In genomic region chr8:123858941-123859647, GRCm38 (mm10) we compare ENCODE assay signal across 8 mouse cellular contexts. TPM values are rescaled to one million over a fixed set of nuclear protein-coding genes. Genes with fewer than 3 reads are reported as not detected.
DNase-seq lines count a peak whose midpoint lies in the region; ATAC-seq and TF ChIP-seq lines count a peak whose summit lies in the region.

No protein-coding gene starts in this region.

- H3K27me3 ChIP-seq in hindbrain, embryonic 10.5 days (ENCODE audit: insufficient read depth, poor library complexity, severe bottlenecking), result peaks cover 36% of the 10 kb centered on the region
- H3K27me3 ChIP-seq in lung, postnatal 0 days (replicated peaks; ENCODE audit: insufficient read depth, low read length), result 0 out of 2 replicates have a peak, but pooled peaks cover 3% of the 10 kb centered on the region

- peaks cover 6% of the 10 kb centered on the region; the same call in 1 of the 2 replicates for H3K36me3 ChIP-seq in hindbrain, embryonic 10.5 days
- H3K36me3 ChIP-seq in lung, postnatal 0 days (ENCODE audit: insufficient read depth, low read length), result no peaks in the 10 kb centered on the region

- no peaks in the 10 kb centered on the region for H3K9me3 ChIP-seq in hindbrain, embryonic 10.5 days
- H3K9me3 ChIP-seq in lung, postnatal 0 days (ENCODE audit: low read length), result no peaks in the 10 kb centered on the region

- H3K9ac ChIP-seq in lung, postnatal 0 days (replicated peaks; ENCODE audit: low read depth), result peak overlapping the region; percentile 51

- peak; percentile 73 for ATAC-seq in frontal cortex, adult (ENCODE audit: low TSS enrichment)
- ATAC-seq in lung, postnatal 0 days, result peak; percentile 99

- no peak for TF ChIP-seq EP300 in lung, postnatal 0 days (IDR thresholded peaks at IDR 0.05)

- peaks cover 25% of the 10 kb centered on the region for H3K4me1 ChIP-seq in hindbrain, embryonic 10.5 days (replicated peaks)
- H3K4me1 ChIP-seq in lung, postnatal 0 days (ENCODE audit: insufficient read depth, low read depth, low read length), result no peaks in the 10 kb centered on the region

- peak overlapping the region; percentile 99 for H3K4me2 ChIP-seq in lung, postnatal 0 days (replicated peaks; ENCODE audit: low read depth, low read length)

- H3K27ac ChIP-seq in hindbrain, embryonic 10.5 days, result peak overlapping the region; percentile 90
- peak overlapping the region; percentile 51; the same call in 1 of the 2 replicates for H3K27ac ChIP-seq in lung, postnatal 0 days (ENCODE audit: low read length)

- DNase-seq in MN1 (ENCODE audit: low spot score), result peak; percentile 96
- DNase-seq in cerebellum, adult 9-10 months, result peak; percentile 95
- DNase-seq in hindbrain, embryonic 10.5 days (ENCODE audit: low spot score), result peak; percentile 92
- DNase-seq in layer of hippocampus, adult 9-11 months, result peak; percentile 93
- peak; percentile 94 for DNase-seq in lung, postnatal 0 days (ENCODE audit: low spot score)
- DNase-seq in ovary, postnatal 14 days (ENCODE audit: low spot score), result peak; percentile 85
- DNase-seq in thymus, postnatal 14 days, result peak; percentile 96

- peak; percentile 59 for TF ChIP-seq CTCF in lung, postnatal 0 days (IDR thresholded peaks at IDR 0.05)

- peak overlapping the region; percentile 98 for H3K4me3 ChIP-seq in hindbrain, embryonic 10.5 days
- peak overlapping the region; percentile 76 for H3K4me3 ChIP-seq in lung, postnatal 0 days (ENCODE audit: low read depth, low read length)

- under 1% methylated on average over 79 of the region's 79 CpGs for WGBS in hindbrain, embryonic 10.5 days
- 4% methylated on average over 63 of the region's 79 CpGs for WGBS in lung, postnatal 0 days

RNA-seq across cellular contexts. Expression of gene Ccsap, which starts 0.9 kb away (rescaled TPM):
- 7.3 and 8.4 TPM in 2 replicates for polyA plus RNA-seq in hindbrain, embryonic 10.5 days (2016; fragmentation: Nextera tagmentation; extraction: Ambion mirVana)
- 1.2 and 1.3 TPM in 2 replicates for polyA plus RNA-seq in lung, postnatal 0 days (2015; fragmentation: Nextera tagmentation; extraction: Ambion mirVana)

RNA-seq across cellular contexts. Expression of gene Acta1, which starts 35.5 kb away (rescaled TPM):
- polyA plus RNA-seq in hindbrain, embryonic 10.5 days (2016; fragmentation: Nextera tagmentation; extraction: Ambion mirVana), result 0.48 and 1.3 TPM in 2 replicates
- polyA plus RNA-seq in lung, postnatal 0 days (2015; fragmentation: Nextera tagmentation; extraction: Ambion mirVana), result 12.6 and 18.0 TPM in 2 replicates

RNA-seq across cellular contexts. Expression of gene Rab4a, which starts 53.3 kb away (rescaled TPM):
- 66.4 and 76.6 TPM in 2 replicates for polyA plus RNA-seq in hindbrain, embryonic 10.5 days (2016; fragmentation: Nextera tagmentation; extraction: Ambion mirVana)
- 27.9 and 32.1 TPM in 2 replicates for polyA plus RNA-seq in lung, postnatal 0 days (2015; fragmentation: Nextera tagmentation; extraction: Ambion mirVana)

Comparison
In these comparisons a context has a peak if more than half of its experiments do, and no peak if none do; other contexts are left out.
1. Peak in every context shown above with its lines: DNase-seq, ATAC-seq, H3K4me3 ChIP-seq and H3K27ac ChIP-seq.